Mouse (Mus musculus) small intestine, adult 2 months (tissue): ENCODE data around the gene Hist2h4.

Source experiments
- CTCF ChIP-seq: fragments of 200-500 bp; IDR thresholded peaks from 2 replicates; pipeline ENCODE4 v1.5.1; 2012; ENCODE audit warnings: low read depth, mild to moderate bottlenecking, control low read depth, inconsistent platforms, low read length, moderate library complexity, mixed read lengths; ENCODE audit not compliant: insufficient replicate concordance, insufficient read length; ENCODE audit errors: extremely low read depth
- POLR2A ChIP-seq: fragments of 200-500 bp; IDR thresholded peaks from 2 replicates; pipeline ENCODE4 v1.6.1; 2012; ENCODE audit warnings: low read depth, mild to moderate bottlenecking, control low read depth, inconsistent platforms, low read length, moderate library complexity

- TF ChIP-seq CTCF (no peak), POLR2A (no peak)
Measured at GRCm38 (mm10) chr3:96292641-96293040, 29.5 kb upstream of the Hist2h4 start.
